Mouse (Mus musculus) brain, embryonic 14.5 days (tissue): Measurements from ENCODE around the gene Narfl.

Experiments
- CTCF ChIP-seq: fragments of 200-500 bp; IDR thresholded peaks from 2 replicates; pipeline ENCODE4 v1.5.1; 2012; ENCODE audit warnings: inconsistent platforms, mild to moderate bottlenecking, moderate library complexity, borderline replicate concordance; ENCODE audit not compliant: insufficient read depth, insufficient read length; ENCODE audit errors: extremely low read depth
- POLR2A ChIP-seq: fragments of 200-500 bp; IDR thresholded peaks from 2 replicates; pipeline ENCODE4 v1.6.1; 2012; ENCODE audit warnings: mild to moderate bottlenecking, inconsistent platforms, borderline replicate concordance; ENCODE audit not compliant: poor library complexity, insufficient read depth, insufficient read length, severe bottlenecking; ENCODE audit errors: extremely low read depth

DNA sequence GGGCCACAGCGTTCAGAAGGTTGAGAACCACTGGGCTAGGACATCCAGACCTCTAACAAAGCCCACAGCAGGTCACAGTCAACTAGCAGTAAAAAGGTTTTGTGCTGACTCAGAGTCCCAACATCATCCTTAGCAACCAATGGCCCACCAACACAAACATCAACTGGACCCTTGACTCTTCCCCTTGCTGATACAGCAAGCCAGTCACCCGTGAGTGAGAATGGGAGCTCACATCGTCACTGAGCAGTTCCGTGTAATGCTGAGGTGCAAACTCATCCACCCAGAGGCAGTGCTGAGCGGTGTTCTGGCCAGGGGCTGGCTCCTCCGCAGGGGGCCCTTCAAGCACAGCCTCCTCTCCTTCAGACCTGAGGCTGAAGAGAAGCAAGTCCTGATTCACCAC, 48.3 kb upstream of the Narfl start:
- TF ChIP-seq CTCF: no peak
- TF ChIP-seq POLR2A: no peak
